Mouse (Mus musculus): Measurements from ENCODE around the gene Hid1.

Hid1 gene

GRCm38 (mm10) chr11:115376722-115377121 lies 9.2 kb upstream of the Hid1 start:
- no peak for DNase-seq (ENCODE audit: low read depth, low spot score)

- no peak for DNase-seq (ENCODE audit: low read depth, low spot score)
Observed at GRCm38 (mm10) chr11:115374695-115375425, 7.3 kb upstream of the Hid1 start.

- peak; percentile 51 for DNase-seq (ENCODE audit: low read depth, low spot score)
Observed at GRCm38 (mm10) chr11:115373805-115374694, 6.5 kb upstream of the Hid1 start.

GRCm38 (mm10) chr11:115372737-115373136 lies 5.2 kb upstream of the Hid1 start:
- DNase-seq (ENCODE audit: low read depth, low spot score) = no peak

GRCm38 (mm10) chr11:115372015-115372414 lies 4.5 kb upstream of the Hid1 start:
- DNase-seq (ENCODE audit: low read depth, low spot score) = no peak

- no peak for DNase-seq (ENCODE audit: low read depth, low spot score)
Observed at GRCm38 (mm10) chr11:115371354-115371753, 3.8 kb upstream of the Hid1 start.

GRCm38 (mm10) chr11:115370368-115370767 lies 2.8 kb upstream of the Hid1 start:
- no peak for DNase-seq (ENCODE audit: low read depth, low spot score)

GRCm38 (mm10) chr11:115366706-115367394 lies 706 bp downstream of the Hid1 start:
- DNase-seq (ENCODE audit: low read depth, low spot score) = no peak

GRCm38 (mm10) chr11:115366039-115366705 lies 1.4 kb downstream of the Hid1 start:
- DNase-seq (ENCODE audit: low read depth, low spot score) = no peak

- no peak for DNase-seq (ENCODE audit: low read depth, low spot score)
Observed at GRCm38 (mm10) chr11:115364136-115364535, 3.4 kb downstream of the Hid1 start.

- no peak for DNase-seq (ENCODE audit: low read depth, low spot score)
Observed at GRCm38 (mm10) chr11:115359726-115360125, 7.8 kb downstream of the Hid1 start.

GRCm38 (mm10) chr11:115359293-115359692 lies 8.3 kb downstream of the Hid1 start:
- DNase-seq (ENCODE audit: low read depth, low spot score) = no peak

GRCm38 (mm10) chr11:115358468-115358867 lies 9.1 kb downstream of the Hid1 start:
- DNase-seq (ENCODE audit: low read depth, low spot score) = peak; percentile 56

GRCm38 (mm10) chr11:115354183-115354582 lies 13.4 kb downstream of the Hid1 start:
- peak; percentile 71 for DNase-seq (ENCODE audit: low read depth, low spot score)

GRCm38 (mm10) chr11:115353375-115353774 lies 14.2 kb downstream of the Hid1 start:
- DNase-seq (ENCODE audit: low read depth, low spot score) = no peak

- no peak for DNase-seq (ENCODE audit: low read depth, low spot score)
Observed at GRCm38 (mm10) chr11:115349976-115350375, 17.6 kb downstream of the Hid1 start.

- no peak for DNase-seq (ENCODE audit: low read depth, low spot score)
Observed at GRCm38 (mm10) chr11:115348681-115349248, 18.8 kb downstream of the Hid1 start.

GRCm38 (mm10) chr11:115345515-115345914 lies 22.0 kb downstream of the Hid1 start:
- DNase-seq (ENCODE audit: low read depth, low spot score) = no peak

- no peak for DNase-seq (ENCODE audit: low read depth, low spot score)
Observed at GRCm38 (mm10) chr11:115344967-115345366, 22.6 kb downstream of the Hid1 start.

GRCm38 (mm10) chr11:115341866-115342265 lies 25.7 kb downstream of the Hid1 start:
- no peak for DNase-seq (ENCODE audit: low read depth, low spot score)

- DNase-seq (ENCODE audit: low read depth, low spot score) = no peak
Observed at GRCm38 (mm10) chr11:115341246-115341645, 26.3 kb downstream of the Hid1 start.

All from skeletal muscle tissue, adult 2 months (tissue).